Mouse (Mus musculus) forebrain, embryonic 15.5 days (tissue): ENCODE measurements around the gene Shprh. TPM values are rescaled to one million over a fixed set of nuclear protein-coding genes. Genes with fewer than 3 reads are reported as not detected.
"Not testable (repeated sequence)": the region's sequence is repeated elsewhere in the genome, so short reads cannot be mapped to it uniquely, and the experiment has no call there.

ENCODE experiments used
- ATAC-seq: fragments of 200-750 bp; cut with Nextera tagmentation; replicated peaks from 2 replicates; pipeline ENCODE4 v1.8.0; 2017; ENCODE audit warnings: mild to moderate bottlenecking, moderate TSS enrichment, moderate library complexity
- H3K27ac ChIP-seq: fragments of 300-500 bp; sonication (generic); replicated peaks from 2 replicates; pipeline ENCODE4 v1.5.1; 2015; ENCODE audit warnings: mild to moderate bottlenecking, inconsistent platforms
- H3K27me3 ChIP-seq: fragments of 300-500 bp; sonication (generic); 2 replicates; pipeline ENCODE4 v1.6.1; 2015; ENCODE audit warnings: inconsistent platforms
- H3K36me3 ChIP-seq: fragments of 300-500 bp; sonication (generic); 2 replicates; pipeline ENCODE4 v1.6.1; 2015; ENCODE audit warnings: mild to moderate bottlenecking, inconsistent platforms
- H3K4me1 ChIP-seq: fragments of 300-500 bp; sonication (generic); 2 replicates; pipeline ENCODE4 v1.6.1; 2015; ENCODE audit warnings: inconsistent platforms
- H3K4me2 ChIP-seq: fragments of 300-500 bp; sonication (generic); replicated peaks from 2 replicates; pipeline ENCODE4 v1.6.1; 2015; ENCODE audit warnings: mild to moderate bottlenecking, inconsistent platforms
- H3K4me3 ChIP-seq: fragments of 300-500 bp; sonication (generic); 2 replicates; pipeline ENCODE4 v1.5.1; 2015; ENCODE audit warnings: mild to moderate bottlenecking, inconsistent platforms
- H3K9ac ChIP-seq: fragments of 300-500 bp; sonication (generic); replicated peaks from 2 replicates; pipeline ENCODE4 v1.6.1; 2015; ENCODE audit warnings: mild to moderate bottlenecking, inconsistent platforms
- H3K9me3 ChIP-seq: fragments of 300-500 bp; sonication (generic); 2 replicates; pipeline ENCODE4 v1.6.1; 2016; ENCODE audit warnings: inconsistent platforms
- WGBS: fragments of 180-500 bp; shearing (Covaris S2); methylation state at CpG from one replicate; pipeline ENCODE4 v1.1.7; 2015; ENCODE audit warnings: mixed read lengths; 5-methylcytosine and 5-hydroxymethylcytosine counted together
- polyA plus RNA-seq: library from polyadenylated mRNA; unstranded; fragments of >200 nt; fragmentation: Nextera tagmentation; extraction: Ambion mirVana; gene quantifications from 2 replicates; pipeline ENCODE4 v1.2.1, GENCODE M21; 2015

Gene Shprh
- polyA plus RNA-seq, 1 experiment from 2014 or later: 28.4 TPM

DNA sequence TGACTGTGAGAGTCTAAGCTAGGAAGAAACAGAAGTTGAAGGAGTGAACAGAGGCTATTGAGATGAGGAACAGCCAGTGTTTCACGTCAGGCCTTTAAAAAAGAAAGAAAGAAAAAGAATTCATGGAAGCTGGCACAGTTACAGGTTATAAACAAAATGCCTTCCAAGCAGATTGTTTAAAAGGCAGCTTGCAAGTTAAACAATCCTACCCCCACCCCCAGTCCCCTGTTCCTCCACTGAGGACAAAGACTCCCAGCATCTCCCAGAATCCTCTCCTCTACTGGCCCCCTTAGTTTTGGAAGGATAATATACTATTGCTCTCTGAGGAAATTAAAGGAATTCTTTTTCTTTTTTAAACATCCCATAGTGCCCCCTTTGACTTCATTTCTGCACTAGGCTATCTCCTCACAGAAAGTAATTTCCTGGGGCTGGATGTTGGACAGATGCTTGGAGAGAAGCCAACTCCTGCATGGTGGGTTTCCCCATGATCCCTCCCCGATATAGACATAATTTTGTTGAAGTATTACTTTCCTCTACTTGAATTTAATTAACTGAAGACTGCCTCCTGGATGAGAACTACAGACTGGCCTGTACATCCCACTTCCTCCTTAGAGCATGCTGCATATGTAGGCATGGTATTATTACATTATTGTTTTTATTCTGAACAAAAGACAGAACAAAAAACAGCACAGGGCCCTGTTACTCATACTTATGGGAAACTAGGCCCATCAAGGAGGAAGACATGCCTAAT is 101.2 kb downstream of the Shprh start:
- peak; percentile 55; the same call in 1 of the 2 replicates for ATAC-seq
- 30% methylated on average over 2 of the region's 2 CpGs for WGBS
- H3K4me2 ChIP-seq: no peak overlapping the region

DNA sequence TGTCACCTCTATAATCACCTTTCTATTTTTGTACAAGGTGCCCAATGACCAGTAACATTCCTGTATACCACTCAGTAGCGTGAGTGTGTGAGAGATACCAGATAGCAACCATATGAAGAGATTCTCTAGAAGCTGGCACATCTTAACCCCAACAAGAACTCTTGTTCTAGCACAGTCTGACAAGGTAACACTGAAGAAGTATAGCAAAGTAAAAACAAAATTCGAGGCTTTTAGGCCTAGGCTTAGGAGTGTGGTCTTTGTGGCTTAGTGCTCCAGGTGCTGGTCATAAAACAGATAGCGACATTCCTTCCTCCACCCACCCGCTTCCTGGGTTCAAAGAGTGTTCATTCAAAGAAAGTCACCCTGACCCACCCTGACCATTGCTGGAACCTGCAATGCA is 104.4 kb downstream of the Shprh start:
- H3K4me3 ChIP-seq, H3K9ac ChIP-seq, H3K9me3 ChIP-seq, H3K27me3 ChIP-seq, ATAC-seq, H3K4me1 ChIP-seq, H3K36me3 ChIP-seq, H3K4me2 ChIP-seq, H3K27ac ChIP-seq: not testable (repeated sequence)
- 89% methylated on average over 4 of the region's 4 CpGs for WGBS

More for the DNA sequence above, 101.2 kb downstream of the Shprh start:
- H3K9me3 ChIP-seq: no peaks in the 10 kb centered on the region
- no peaks in the 10 kb centered on the region for H3K27me3 ChIP-seq
- no peak overlapping the region for H3K4me3 ChIP-seq
- peaks cover 7% of the 10 kb centered on the region for H3K4me1 ChIP-seq
- H3K9ac ChIP-seq: no peak overlapping the region
- H3K27ac ChIP-seq: no peak overlapping the region
- no peaks in the 10 kb centered on the region for H3K36me3 ChIP-seq

DNA sequence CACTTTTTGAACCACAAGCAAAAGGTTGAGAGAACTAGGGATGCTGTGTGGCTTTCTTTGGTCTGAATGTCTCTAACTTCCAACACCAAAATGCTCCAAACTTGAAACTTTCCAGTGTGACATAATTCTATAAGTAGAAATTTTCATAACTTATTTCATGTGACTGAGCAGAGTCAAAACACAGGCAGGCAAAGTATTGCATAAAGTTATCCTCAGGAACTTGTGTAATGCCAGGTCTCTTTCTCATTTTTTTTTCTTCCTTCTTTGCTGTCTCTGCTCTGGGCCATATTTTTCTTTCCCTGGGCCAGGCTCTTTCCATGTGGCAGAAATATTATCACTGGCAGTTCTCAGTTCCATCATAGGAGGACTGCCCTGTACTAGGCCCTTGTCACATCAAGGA is 110.9 kb downstream of the Shprh start:
- no peak for ATAC-seq
- Histone ChIP-seq H3K27me3 (no peaks in the 10 kb centered on the region), H3K27ac (no peak overlapping the region), H3K9me3 (no peaks in the 10 kb centered on the region), H3K4me3 (no peak overlapping the region), H3K4me2 (no peak overlapping the region), H3K9ac (no peak overlapping the region), H3K4me1 (no peaks in the 10 kb centered on the region), H3K36me3 (no peaks in the 10 kb centered on the region)

DNA sequence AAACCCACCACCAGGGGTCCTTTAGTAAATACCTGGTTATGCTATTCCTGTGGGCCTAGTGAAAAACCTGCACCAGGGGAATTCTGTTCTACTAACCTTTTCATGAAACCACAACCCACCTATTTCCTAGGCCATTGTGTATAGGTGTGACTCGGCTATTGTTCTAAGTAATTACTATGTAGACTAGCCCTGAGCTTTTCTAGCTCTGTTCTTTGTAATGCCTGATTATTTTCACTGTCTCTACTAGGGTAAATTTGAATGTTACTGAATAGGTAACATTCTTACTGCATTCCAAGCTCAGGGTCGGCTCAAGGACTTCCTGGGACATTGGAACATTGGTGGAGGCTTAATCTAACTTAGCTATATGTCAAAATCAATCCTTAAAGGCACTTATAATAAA is 113.1 kb downstream of the Shprh start:
- ATAC-seq, H3K9ac ChIP-seq, H3K27me3 ChIP-seq, H3K27ac ChIP-seq, H3K4me2 ChIP-seq, H3K9me3 ChIP-seq, H3K4me1 ChIP-seq, H3K36me3 ChIP-seq, H3K4me3 ChIP-seq: not testable (repeated sequence)
- WGBS: 82% methylated on average over 2 of the region's 2 CpGs

DNA sequence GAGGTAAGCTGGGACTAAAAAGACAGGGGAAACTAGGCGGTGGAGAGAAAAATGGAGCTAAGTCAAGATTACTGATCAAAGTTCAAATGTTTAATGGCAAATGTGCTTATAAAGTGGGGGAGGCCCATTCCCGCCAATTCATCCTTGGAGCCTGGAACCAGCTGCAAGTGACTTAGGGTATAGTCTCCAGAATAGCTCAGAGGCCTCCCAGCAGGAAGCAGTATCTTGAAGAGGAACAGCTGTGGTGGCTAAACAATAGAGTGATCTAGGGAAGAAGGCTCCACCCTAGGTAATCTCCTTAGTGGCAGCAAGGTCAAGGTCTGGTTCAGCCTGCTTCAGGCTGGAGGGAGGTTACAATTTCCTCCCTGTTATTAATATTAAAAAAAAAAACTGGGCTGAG is 114.6 kb downstream of the Shprh start:
- 96% methylated on average over 2 of the region's 2 CpGs for WGBS
- not testable (repeated sequence) for H3K27me3 ChIP-seq, H3K4me3 ChIP-seq, H3K4me1 ChIP-seq, H3K27ac ChIP-seq, H3K4me2 ChIP-seq, H3K9me3 ChIP-seq, ATAC-seq, H3K36me3 ChIP-seq, H3K9ac ChIP-seq

Other genes starting within 250 kb of the Shprh start
- 5.9 and 6.2 TPM in 2 replicates for gene Grm1, start 67.1 kb upstream of the Shprh start, polyA plus RNA-seq
- 27.7 and 27.9 TPM in 2 replicates for gene Fbxo30, start 131.9 kb downstream of the Shprh start, polyA plus RNA-seq
- gene Epm2a, start 194.0 kb downstream of the Shprh start, polyA plus RNA-seq: 0.48 and 0.63 TPM in 2 replicates